25 mouse cellular contexts compared by ENCODE assay signal in genomic region chr1:5382372-5382771, GRCm38 (mm10).
"Had no signal": no experiment of that assay in that cellular context is flagged by ENCODE, and none has a peak within 500 bp of the region (broad histone marks: within the 10 kb centered on the region; RNA-seq: fewer than 3 reads in every experiment).

No protein-coding gene starts in this region.

- ATAC-seq: intestine, postnatal 0 days; liver, embryonic 12.5 days; midbrain, embryonic 13.5 days; midbrain, embryonic 16.5 days had no signal

- H3K27ac ChIP-seq: kidney, postnatal 0 days; layer of hippocampus, adult 2 months; limb, embryonic 10.5 days; limb, embryonic 13.5 days; liver, embryonic 12.5 days; liver, embryonic 15.5 days; lung, embryonic 15.5 days; midbrain, embryonic 10.5 days; midbrain, embryonic 13.5 days; neural tube, embryonic 13.5 days; stomach, embryonic 15.5 days had no signal

- DNase-seq: kidney, adult 2 months; kidney, postnatal 36 days; liver; lung, adult 18-20 months; lung, postnatal 10 days; lung, postnatal 36 days; retina, postnatal 1 day; spleen, adult 18-20 months; thymus, adult 18-20 months; thymus, postnatal 36 days had no signal

- H3K4me3 ChIP-seq: layer of hippocampus, adult 2 months; limb, embryonic 10.5 days; limb, embryonic 13.5 days; liver, embryonic 12.5 days; liver, embryonic 15.5 days; lung, embryonic 15.5 days; megakaryocyte, embryonic 14.5 days; midbrain, embryonic 10.5 days; midbrain, embryonic 13.5 days; myocyte; neural tube, embryonic 13.5 days; stomach, embryonic 15.5 days had no signal
